Mouse (Mus musculus) adrenal gland (tissue): ENCODE data around the gene Krtap3-1.
"Not testable (repeated sequence)": the region's sequence is repeated elsewhere in the genome, so short reads cannot be mapped to it uniquely, and the experiment has no call there.

Experiments used
- intact Hi-C: fragments of 180-260 bp; cut with DNase I; formaldehyde crosslinking; loops from one replicate; pipeline ENCODE4 v1.15.1; 2025
- long read RNA-seq, 2 experiments: library from polyadenylated mRNA; unstranded; transcript quantifications; one replicate each; pipeline ENCODE4 v2.0.0; 2020; ENCODE audit warnings: borderline replicate concordance in 1 of 2; ENCODE audit not compliant: insufficient replicate concordance in 1 of 2

Krtap3-1 gene
- long read RNA-seq, experiment 1: 0 reads
- long read RNA-seq, experiment 2: 0 reads

DNA sequence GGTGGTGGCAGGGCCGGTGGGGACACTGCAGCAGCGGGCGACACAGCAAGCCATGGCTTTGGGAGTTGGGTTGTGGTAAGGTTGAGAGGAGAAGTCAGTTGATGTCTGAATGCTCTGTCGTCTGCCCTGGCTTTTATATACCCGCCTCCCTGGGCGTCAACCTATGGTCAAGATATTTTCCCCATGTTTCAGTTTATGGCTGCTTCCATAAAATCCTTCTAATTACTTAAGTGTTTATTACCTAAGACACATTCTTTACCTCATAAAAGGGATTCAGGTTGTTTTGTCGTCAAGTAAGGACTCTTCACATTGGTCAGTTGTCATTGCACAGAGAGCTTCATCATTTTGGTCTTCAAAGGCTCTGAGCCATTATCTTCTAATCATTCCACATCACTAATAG lies at the start of gene Krtap3-1:
TSS of gene Krtap3-1 (minus strand) at position 101 of the 400 bp plus-strand sequence.
- intact Hi-C loops: no loop called here

DNA sequence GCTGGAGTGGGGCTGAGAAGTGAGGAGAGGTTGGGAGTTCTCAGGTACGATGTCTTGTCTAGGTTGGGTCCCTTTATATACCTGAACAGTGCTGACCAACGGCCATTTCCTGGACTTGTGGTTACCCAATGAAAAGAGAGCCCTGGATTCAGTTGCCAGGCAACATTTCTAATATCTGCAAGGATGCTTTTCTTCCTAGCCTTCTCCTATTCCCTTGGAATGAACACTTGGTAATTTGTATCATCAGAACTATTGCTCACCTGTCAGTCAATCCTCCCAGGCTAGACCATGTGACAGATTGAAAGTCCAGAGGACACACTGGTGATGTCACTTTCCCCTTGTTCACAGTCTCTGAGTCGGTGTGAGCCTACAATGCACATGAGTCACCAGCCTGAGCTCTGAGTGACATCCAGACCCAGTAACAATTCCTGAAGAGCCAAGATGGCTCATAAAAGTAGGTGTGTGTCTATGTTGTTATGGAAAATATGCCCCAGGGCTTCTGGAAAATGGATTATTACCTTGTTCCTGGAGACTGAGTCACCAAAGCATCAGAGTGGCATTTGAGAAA lies 48.5 kb upstream of the Krtap3-1 start, which contains the start of gene Krtap2-4:
TSS of gene Krtap2-4 (minus strand) at position 51 of the 568 bp plus-strand sequence.
- intact Hi-C loops: no loop called here

DNA sequence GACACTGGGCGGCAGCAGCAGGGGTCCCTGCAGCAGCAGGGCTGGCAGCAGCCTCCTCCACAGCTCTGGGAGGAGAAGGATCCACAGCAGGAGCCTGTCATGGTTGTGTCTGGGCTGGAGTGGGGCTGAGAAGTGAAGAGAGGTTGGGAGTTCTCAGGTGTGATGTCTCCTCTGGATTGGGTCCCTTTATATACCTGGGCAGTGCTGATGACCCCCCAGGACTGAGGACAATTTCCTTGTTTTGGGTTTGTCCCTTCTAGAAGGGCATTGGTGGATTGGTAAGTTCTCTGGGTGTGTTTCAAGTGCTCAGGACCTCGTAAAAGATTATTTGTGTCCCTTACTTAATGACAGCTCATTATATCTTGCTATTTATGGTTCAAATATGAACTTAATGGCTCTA lies 43.7 kb upstream of the Krtap3-1 start, which contains the start of gene Gm11937:
TSS of gene Gm11937 (minus strand) at position 101 of the 400 bp plus-strand sequence.
- intact Hi-C loops: not testable (repeated sequence)

DNA sequence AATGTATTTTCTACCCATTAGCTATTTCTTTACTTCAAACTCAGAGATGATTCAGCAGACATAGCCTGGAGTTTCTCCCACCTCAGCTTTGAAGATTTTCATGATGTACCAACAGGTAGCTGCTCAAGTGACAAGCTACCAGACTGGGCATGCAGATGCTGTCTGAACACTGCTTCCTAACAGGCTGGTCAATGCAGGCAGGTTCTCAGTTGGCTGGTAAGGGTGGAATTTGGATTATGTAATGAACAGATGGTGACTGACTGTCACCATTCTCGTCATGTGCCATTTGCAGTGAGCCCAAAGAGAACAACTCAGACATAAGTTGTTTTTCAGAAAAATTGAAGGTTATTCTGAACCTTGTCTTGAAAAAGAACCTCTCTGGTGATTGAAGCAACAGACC lies 42.7 kb upstream of the Krtap3-1 start:
- intact Hi-C loops: no loop called here

DNA sequence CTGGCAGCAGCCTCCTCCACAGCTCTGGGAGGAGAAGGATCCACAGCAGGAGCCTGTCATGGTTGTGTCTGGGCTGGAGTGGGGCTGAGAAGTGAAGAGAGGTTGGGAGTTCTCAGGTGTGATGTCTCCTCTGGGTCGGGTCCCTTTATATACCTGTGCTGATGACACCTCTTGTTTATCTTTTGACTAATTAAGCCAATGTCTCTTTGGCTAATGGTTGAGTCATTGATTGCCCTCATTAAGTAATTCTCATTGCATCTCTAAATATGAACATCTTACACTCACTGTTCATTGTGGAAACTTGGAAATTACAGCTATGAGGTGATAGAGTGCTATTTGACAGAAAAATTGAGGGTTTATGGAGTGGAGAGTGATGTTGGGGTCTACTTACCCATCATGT lies 36.8 kb upstream of the Krtap3-1 start, which contains the start of gene Gm11938:
TSS of gene Gm11938 (minus strand) at position 101 of the 400 bp plus-strand sequence.
- intact Hi-C loops: not testable (repeated sequence)

DNA sequence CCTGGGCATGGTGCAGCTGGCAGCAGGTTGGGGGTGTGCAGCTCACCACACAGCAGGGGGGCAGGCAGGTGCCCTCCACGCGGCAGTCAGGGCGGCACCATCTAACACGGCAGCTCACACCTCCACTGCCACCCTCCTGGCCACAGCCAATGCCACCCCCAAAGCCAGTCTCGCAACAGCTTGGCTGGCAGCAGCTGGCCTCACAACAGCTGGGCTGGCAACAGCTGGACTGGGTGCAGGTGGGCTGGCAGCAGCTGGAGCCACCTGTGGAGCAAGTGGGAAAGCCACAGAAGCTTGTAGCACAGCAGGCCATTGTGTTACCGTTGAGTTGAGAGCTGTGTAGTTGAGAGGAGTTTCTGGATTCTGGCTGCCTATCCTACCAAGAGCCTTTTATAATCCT lies 31.3 kb upstream of the Krtap3-1 start, which contains the start of gene Krtap9-3:
TSS of gene Krtap9-3 (minus strand) at position 364 of the 400 bp plus-strand sequence.
- intact Hi-C loops: not testable (repeated sequence)

DNA sequence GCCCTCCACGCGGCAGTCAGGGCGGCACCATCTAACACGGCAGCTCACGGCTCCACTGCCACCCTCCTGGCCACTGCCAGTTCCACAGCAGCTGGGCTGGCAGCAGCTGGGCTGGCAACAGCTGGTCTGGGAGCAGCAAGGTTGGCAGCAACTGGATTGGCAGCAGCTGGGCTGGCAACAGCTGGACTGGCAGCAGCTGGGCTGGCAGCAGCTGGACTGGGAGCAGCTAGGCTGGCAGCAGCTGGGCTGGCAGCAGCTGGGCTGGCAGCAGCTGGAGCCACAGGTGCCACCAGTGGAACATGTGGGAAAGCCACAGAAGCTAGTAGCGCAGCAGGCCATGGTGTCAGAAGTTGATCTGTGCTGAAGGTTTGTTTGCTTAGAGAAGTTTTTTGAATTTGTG lies 24.6 kb upstream of the Krtap3-1 start, which contains the start of gene Krtap1-3:
TSS of gene Krtap1-3 (minus strand) at position 359 of the 400 bp plus-strand sequence.
- intact Hi-C loops: no loop called here

DNA sequence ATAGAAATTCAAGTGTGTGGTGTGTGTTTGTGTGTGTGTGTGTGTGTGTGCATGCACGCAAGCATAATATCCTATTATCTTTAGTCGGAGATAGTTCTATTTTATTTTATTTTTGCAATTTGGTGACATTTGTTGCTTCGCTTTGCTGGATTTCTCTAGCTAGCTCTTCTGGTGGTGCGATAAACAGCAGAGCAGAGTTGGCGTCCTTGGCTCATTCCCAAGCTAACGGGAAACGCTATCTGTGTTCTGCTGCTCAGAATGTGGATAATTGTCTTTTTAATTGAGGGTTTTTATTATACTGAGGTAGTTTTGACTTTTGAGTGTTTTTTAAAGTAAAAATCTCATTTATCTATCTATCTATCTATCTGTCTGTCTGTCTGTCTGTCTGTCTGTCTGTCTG lies 18.7 kb upstream of the Krtap3-1 start:
- intact Hi-C loops: no loop called here

DNA sequence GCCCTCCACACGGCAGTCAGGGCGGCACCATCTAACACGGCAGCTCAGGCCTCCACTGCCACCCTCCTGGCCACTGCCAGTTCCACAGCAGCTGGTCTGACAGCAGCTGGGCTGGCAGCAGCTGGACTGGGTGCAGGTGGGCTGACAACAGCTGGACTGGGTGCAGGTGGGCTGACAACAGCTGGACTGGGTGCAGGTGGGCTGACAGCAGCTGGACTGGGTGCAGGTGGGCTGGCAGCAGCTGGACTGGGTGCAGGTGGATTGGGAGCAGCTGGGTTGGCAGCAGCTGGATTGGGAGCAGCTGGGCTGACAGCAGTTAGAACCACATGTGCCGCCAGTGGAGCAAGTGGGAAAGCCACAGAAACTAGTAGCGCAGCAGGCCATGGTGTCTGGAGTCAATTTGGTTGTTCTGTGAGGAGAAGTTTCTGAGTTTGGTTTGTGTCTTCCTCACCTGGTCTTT lies 16.8 kb upstream of the Krtap3-1 start, which contains the start of gene Krtap1-4:
TSS of gene Krtap1-4 (minus strand) at position 410 of the 460 bp plus-strand sequence.
- intact Hi-C loops: no loop called here

DNA sequence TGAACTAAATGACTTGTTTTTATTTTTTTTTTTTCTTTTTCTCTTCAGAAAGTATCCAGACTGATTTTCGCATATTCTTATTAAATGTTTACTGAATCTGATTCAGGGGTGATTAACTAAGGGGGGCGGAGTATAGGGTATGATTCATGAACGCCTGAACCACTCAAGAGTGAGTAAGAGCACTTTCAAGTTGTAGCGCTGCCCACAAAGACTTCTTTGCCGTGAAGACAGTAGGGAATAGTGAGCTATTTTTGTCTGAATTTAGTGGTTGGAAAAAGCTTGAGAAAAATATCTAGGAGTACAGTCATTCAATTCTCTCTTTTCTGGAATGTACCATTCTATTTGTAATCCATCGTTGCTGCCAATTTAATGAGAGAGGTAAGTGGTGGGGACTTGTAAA lies 15.1 kb upstream of the Krtap3-1 start:
- intact Hi-C loops: no loop called here

DNA sequence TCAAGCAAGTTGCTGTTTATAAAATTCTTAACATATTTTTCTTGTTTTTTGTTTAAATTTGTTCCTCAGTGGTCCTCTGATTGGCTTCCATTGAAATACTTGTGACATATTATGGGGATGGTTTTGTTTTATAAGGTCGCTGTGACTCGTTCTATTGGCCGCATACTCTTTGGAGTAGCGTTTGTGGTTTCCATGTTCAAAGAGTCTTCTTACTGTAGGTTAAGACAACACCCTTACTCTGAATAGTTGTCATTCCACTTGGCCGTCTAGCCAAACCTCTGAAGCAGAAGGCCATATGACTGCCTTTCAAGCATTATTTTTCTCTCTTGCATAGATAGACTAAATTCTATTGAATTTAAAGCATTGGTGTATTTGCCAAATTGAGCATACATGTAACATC lies 14.6 kb upstream of the Krtap3-1 start:
- intact Hi-C loops: no loop called here

DNA sequence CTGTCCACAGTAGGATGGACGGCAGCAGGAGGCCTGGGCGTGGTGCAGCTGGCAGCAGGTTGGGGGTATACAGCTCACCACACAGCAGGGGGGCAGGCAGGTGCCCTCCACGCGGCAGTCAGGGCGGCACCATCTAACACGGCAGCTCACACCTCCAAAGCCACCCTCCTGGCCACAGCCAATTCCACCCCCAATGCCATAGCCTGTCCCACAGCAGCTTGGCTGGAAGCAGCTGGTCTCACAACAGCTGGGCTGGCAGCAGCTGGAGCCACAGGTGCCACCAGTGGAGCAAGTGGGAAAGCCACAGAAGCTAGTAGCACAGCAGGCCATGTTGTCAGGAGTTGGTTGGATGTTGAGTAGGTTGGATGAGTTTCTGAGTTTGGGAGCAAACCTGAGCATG lies 14.2 kb upstream of the Krtap3-1 start, which contains the start of gene Krtap1-5:
TSS of gene Krtap1-5 (minus strand) at position 381 of the 400 bp plus-strand sequence.
- intact Hi-C loops: no loop called here

DNA sequence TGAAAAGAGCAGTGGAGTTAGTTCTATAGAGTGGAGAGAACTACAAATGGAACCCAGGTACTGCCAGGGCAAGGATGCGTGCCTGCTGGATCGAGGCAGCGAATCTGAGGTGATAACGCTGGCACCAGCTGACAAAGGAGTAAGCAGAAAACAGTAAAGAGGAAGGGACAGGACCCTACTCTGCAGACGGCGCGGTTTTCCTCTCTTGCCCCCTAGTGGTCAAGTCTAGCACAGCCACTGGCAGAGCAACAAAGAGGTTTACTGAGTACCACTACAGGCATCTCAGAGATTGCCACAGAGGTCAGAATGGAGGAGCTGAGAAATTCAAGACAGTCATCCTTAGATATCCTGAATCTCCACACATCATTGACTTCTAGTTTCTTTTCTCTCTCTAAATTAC lies 7.7 kb upstream of the Krtap3-1 start:
- intact Hi-C loops: loop anchor here (5.0 to 10.0 kb wide), 2 partner anchors 107 to 431 kb away; no protein-coding TSS in a partner anchor

DNA sequence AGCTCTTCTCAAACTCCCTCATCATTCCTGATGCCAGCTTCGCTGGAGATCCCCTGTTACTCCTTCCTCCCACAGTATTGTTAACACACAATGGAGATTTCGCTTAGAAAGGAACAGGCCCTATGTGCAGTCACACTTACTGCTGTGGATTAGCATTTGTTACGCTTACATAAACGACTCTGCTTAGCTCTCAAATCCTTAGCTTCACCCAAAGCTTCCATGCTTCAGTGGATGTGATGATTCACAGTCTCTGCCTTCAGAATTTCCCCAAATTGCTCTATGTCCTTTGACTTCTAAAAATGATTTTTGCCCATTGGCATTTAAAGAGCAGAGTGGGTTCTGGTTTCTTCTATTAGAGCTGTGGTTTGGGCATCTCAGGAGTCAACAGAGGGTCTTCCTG lies 6.7 kb upstream of the Krtap3-1 start:
- intact Hi-C loops: loop anchor here (5.0 to 10.0 kb wide), 2 partner anchors 106 to 432 kb away; no protein-coding TSS in a partner anchor

DNA sequence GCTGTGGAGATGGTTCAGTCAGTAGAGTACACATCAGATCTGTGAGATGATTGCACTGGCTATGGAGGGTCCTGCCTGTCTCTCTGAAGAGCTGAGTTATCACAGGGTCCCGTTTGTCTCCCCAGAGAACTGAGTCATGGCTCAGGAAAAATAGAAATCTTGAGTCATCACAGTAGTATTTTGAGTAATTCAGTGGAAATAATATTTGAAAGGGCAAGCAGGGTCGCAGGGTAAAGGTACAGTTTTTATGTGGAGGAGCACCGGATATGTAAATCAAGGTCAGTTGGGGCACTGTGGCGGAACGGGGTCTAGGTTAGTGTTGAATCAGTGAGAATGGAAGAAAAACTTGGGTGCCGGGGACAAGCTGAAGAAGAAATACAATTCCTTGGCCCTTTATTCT lies 3.9 kb downstream of the Krtap3-1 start:
- intact Hi-C loops: no loop called here

DNA sequence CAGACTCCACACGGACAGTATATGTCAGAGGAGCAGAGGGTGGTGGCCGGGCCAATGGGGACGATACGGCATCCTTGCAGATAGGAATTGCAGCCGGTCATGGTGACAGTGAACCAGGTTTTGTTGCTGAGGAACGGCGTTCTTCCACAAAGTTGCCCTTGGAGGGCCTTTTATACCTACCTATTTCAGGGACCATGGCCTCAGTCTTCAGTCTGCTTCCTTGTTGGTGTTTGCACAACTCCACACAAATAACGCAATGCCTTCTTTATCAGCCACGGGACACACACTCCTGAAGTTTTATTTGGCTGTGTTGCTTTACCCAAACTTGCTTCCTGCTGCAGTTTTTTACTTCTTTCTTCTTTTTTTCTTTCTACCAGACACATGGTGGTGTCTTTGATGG lies 7.1 kb downstream of the Krtap3-1 start, which contains the start of gene Gm11939:
TSS of gene Gm11939 (minus strand) at position 101 of the 400 bp plus-strand sequence.
- intact Hi-C loops: no loop called here

DNA sequence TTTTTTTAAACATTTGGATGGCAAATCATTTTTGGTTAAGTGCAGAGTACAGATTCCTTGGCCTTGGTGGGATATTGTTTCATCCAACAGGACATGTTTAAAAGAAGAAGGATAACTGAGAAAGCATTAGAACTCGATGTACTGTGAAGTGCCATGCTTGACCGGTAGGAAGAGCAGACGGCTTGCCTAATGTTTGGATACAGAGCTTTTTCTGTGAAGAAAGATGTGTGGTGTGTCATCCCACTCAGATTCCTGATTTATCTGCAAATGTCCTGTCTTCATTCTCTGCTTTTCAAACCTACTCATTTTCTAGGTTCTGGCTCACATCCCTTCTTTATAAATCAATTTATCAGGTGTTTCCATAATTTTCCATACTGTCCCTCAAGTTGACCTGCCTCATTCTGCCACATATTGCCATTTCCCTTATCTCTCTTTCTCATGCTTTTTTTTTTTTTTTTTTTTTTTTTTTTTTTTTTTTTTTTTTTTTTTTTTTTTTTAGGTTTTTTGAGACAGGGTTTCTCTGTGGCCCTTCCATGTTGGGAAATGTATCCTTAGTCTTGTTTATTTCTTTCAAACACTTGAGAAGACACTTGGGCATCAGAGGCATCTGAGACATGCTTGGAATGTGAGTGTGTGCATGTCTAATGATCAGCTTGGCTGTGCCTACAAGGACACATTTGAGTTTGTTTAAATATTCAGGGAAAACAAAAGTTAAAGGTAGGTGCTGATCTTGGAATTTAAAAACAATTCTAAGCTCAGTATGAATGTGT lies 8.3 kb downstream of the Krtap3-1 start:
- intact Hi-C loops: no loop called here

DNA sequence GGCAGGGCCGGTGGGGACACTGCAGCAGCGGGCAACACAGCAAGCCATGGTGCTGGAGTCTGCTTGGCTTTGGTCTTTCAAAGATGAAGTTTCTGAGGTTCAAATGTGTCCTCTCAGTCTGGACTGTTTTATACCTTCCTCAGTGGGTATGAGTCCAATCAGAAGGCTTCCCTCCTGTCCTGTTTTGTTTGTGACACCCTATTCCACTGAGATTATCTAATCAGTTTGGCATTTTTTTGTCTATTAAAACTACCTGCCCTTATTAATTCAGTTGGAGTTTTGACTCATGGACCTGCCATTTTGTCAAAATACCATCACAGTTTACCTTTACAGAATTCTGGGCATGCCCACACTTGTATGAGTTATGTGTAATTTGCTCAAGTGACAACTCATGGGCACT lies 9.7 kb downstream of the Krtap3-1 start, which contains the start of gene Krtap3-2:
TSS of gene Krtap3-2 (minus strand) at position 101 of the 400 bp plus-strand sequence.
- intact Hi-C loops: no loop called here

DNA sequence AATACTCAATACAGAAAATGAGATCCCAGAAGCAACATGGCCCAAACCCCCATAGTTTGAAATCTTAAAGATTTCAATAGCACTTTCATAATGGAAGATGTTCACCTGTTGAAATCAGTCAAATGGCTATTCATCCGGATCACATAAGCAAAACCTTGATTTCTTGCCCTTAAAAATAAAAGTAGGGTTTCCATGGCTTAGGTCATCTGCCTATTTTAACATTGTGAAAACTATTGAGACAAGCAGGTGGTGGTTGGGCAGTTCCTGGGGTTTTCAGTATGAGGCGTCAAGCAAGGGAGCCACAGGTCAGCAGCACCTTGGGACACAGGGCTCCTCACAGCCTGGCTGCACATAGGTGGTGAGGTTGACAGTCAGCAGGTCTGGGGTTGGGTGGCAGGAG lies 10.2 kb downstream of the Krtap3-1 start:
- intact Hi-C loops: no loop called here

DNA sequence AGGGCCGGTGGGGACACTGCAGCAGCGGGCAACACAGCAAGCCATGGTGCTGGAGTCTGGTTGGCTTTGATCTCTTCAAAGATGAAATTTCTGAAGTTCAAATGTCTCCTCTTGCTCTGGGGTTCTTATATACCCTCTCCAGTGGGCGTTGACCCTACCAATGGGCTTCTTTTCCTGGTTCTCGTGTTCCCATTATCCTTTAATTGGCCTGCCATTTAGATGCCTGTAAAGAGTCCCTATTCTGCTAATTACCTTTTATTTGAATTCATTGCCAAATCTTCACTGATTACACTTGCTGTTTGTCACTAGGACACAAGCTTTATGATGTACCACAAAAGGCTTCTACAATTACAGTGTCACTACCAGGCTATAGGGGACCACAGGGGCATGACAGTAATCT lies 15.7 kb downstream of the Krtap3-1 start, which contains the start of gene Krtap3-3:
TSS of gene Krtap3-3 (minus strand) at position 101 of the 400 bp plus-strand sequence.
- intact Hi-C loops: no loop called here

DNA sequence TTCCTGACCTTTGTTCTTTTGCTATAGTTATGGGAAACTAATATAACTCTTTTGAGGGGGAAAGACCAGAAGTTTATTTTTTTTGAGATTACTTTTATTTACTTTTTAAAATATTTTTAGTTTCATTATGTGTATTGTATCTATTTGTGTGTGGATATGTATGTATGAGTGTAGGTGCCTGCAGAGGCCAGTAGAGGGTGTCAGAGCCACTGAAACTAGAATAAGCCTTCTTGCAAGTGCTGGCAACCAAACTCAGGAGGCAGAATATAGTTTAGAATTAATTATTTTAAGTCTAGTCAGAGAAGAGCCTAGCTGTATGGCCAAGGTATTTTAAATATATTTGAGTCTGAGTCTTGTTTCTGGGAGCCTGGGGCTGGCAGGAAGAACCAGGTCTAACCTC lies 18.5 kb downstream of the Krtap3-1 start:
- intact Hi-C loops: no loop called here

DNA sequence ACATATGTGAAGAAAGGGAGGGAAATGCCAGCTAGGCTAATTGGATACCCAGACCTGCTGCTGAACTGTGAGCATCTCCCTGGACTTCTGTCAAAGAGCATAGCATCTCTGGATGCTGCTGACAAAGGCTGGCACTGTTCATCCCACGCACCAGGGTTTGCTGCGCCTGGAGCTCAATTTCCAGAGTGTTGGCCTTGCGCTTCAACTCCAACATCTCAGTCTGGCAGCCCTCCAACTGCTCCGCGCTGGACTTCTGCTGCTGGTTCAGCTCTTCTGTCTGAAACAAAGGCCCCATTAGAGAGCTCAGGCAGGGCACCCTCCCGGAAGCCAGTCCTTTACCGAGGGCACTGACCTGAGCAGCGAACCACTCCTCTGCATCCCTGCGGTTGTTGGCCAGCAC lies 26.7 kb downstream of the Krtap3-1 start:
- intact Hi-C loops: no loop called here
